Mouse (Mus musculus): ENCODE data around the gene Ceacam16.
A peak's percentile ranks its signal among the peaks of the same experiment; 100 is the strongest.

Gene Ceacam16

GRCm38 (mm10) chr7:19843561-19843960 is 17.5 kb downstream of the Ceacam16 start:
- DNase-seq (ENCODE audit: extremely low spot score), result peak; percentile 64

- no peak for DNase-seq (ENCODE audit: extremely low spot score)
Measured at GRCm38 (mm10) chr7:19842885-19843504, 18.1 kb downstream of the Ceacam16 start.

GRCm38 (mm10) chr7:19841686-19842413 is 19.2 kb downstream of the Ceacam16 start:
- no peak for DNase-seq (ENCODE audit: extremely low spot score)

GRCm38 (mm10) chr7:19840936-19841335 is 20.2 kb downstream of the Ceacam16 start:
- no peak for DNase-seq (ENCODE audit: extremely low spot score)

GRCm38 (mm10) chr7:19840371-19840770 is 20.7 kb downstream of the Ceacam16 start:
- no peak for DNase-seq (ENCODE audit: extremely low spot score)

GRCm38 (mm10) chr7:19836843-19837242 is 24.3 kb downstream of the Ceacam16 start:
- no peak for DNase-seq (ENCODE audit: extremely low spot score)

GRCm38 (mm10) chr7:19834055-19834454 is 27.0 kb downstream of the Ceacam16 start:
- no peak for DNase-seq (ENCODE audit: extremely low spot score)

GRCm38 (mm10) chr7:19831837-19832236 is 29.3 kb downstream of the Ceacam16 start:
- DNase-seq (ENCODE audit: extremely low spot score), result no peak

GRCm38 (mm10) chr7:19830682-19831156 is 30.4 kb downstream of the Ceacam16 start:
- DNase-seq (ENCODE audit: extremely low spot score), result no peak

GRCm38 (mm10) chr7:19829694-19830093 is 31.4 kb downstream of the Ceacam16 start:
- no peak for DNase-seq (ENCODE audit: extremely low spot score)

- DNase-seq (ENCODE audit: extremely low spot score), result no peak
Measured at GRCm38 (mm10) chr7:19826756-19827155, 34.3 kb downstream of the Ceacam16 start.

- peak; percentile 83 for DNase-seq (ENCODE audit: extremely low spot score)
Measured at GRCm38 (mm10) chr7:19824182-19824973, 36.7 kb downstream of the Ceacam16 start.

GRCm38 (mm10) chr7:19823256-19824181 is 37.6 kb downstream of the Ceacam16 start:
- DNase-seq (ENCODE audit: extremely low spot score), result no peak

- no peak for DNase-seq (ENCODE audit: extremely low spot score)
Measured at GRCm38 (mm10) chr7:19822604-19823058, 38.5 kb downstream of the Ceacam16 start, which contains the start of gene Bcl3. Gene Bcl3 (minus strand): TSS chr7:19822770.

- no peak for DNase-seq (ENCODE audit: extremely low spot score)
Measured at GRCm38 (mm10) chr7:19822193-19822592, 38.9 kb downstream of the Ceacam16 start.

- DNase-seq (ENCODE audit: extremely low spot score), result no peak
Measured at GRCm38 (mm10) chr7:19821633-19822032, 39.5 kb downstream of the Ceacam16 start.

- no peak for DNase-seq (ENCODE audit: extremely low spot score)
Measured at GRCm38 (mm10) chr7:19820347-19821048, 40.6 kb downstream of the Ceacam16 start.

- DNase-seq (ENCODE audit: extremely low spot score), result no peak
Measured at GRCm38 (mm10) chr7:19818875-19819274, 42.2 kb downstream of the Ceacam16 start.

- no peak for DNase-seq (ENCODE audit: extremely low spot score)
Measured at GRCm38 (mm10) chr7:19818440-19818839, 42.7 kb downstream of the Ceacam16 start.

- DNase-seq (ENCODE audit: extremely low spot score), result peak; percentile 54
Measured at GRCm38 (mm10) chr7:19817382-19818105, 43.6 kb downstream of the Ceacam16 start.

All from embryo, embryonic 9.5 days (tissue).